Mouse (Mus musculus): Measurements from ENCODE around the gene Myoz1. TPM values are rescaled to one million over a fixed set of nuclear protein-coding genes. Genes with fewer than 3 reads are reported as not detected.

Myoz1 gene
- polyA plus RNA-seq, 1 experiment = 0.16 TPM

DNA sequence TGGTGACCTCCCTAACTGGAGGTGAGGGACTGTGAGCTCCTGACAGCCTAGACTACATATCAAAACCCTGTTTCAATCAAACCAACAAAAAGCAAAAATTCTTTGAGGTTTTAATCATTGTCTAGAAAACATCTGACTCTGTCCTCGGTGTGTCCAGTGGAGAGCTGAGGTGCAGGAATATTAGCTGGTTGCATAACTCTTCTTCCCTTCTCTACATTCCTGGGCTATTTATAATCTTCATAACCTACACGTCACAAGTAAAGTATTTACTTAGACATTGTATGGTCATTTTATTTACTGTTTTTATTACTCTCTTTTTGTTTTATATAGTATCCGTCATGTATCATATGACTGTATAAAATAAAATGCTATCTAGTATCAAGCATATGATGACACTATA is 46.8 kb downstream of the Myoz1 start:
- no peak for TF ChIP-seq POLR2A (IDR thresholded peaks at IDR 0.05; ENCODE audit: borderline replicate concordance, extremely low read depth, insufficient read depth, insufficient read length, poor library complexity, severe bottlenecking)
- TF ChIP-seq CTCF (IDR thresholded peaks at IDR 0.05; ENCODE audit: borderline replicate concordance, extremely low read depth, insufficient read depth, insufficient read length) = no peak

DNA sequence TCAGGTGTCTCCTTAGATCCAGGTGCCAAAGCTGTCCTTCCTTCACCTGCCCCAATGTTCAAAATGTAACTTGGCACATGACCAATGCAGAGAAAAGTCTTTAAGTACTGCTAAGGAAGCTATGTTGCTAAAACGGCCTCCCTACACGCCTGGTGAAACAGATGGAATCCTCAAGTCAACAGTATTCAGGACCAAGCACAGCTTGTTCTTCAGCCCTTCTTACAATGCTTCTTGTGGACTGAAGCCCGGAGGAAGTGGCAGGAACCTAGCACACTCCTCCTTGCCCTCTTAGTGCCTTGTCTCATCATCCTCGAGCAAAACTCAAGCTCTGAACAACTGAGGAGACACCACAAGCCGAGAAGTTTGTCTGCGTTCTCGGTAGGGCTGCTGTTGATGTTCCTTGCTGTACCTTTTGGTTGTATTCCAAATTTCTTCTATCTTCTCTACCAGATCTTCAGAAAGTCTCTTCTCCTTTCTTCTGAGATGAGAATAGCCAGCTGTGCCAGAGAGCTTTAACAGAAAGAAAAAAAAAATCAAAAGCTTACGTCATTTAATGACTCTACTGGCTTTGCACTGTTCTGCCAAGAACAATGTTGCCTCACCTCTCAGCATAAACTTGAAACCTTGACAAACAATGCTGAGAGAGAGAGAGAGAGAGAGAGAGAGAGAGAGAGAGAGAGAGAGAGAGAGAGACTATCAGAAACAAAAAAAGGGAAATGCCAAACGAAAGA is 48.8 kb downstream of the Myoz1 start:
- no peak for DNase-seq (ENCODE audit: low read depth)
- TF ChIP-seq POLR2A (IDR thresholded peaks at IDR 0.05; ENCODE audit: borderline replicate concordance, extremely low read depth, insufficient read depth, insufficient read length, poor library complexity, severe bottlenecking) (no peak), CTCF (IDR thresholded peaks at IDR 0.05; ENCODE audit: borderline replicate concordance, extremely low read depth, insufficient read depth, insufficient read length) (no peak)

More for the DNA sequence above, 46.8 kb downstream of the Myoz1 start:
- DNase-seq (ENCODE audit: low read depth) = no peak

DNA sequence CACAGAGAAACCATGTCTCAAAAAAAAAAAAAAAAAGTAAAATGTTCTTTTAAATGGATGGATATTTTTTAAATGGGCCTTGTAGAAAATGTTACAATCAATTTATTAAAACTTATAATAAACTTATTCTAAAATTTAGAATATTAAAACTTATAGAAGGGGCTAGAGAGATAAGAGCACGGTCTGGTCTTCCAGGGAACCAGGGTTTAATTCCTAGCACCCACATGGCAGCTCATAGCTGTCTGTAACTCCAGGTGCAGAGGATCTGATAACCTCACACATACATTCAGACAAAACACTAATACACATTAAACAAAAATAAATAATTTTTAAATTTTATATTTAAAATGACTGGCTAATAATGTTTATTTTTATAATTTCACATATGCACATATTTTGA is 55.1 kb downstream of the Myoz1 start:
- no peak for DNase-seq (ENCODE audit: low read depth)
- no peak for TF ChIP-seq CTCF (IDR thresholded peaks at IDR 0.05; ENCODE audit: borderline replicate concordance, extremely low read depth, insufficient read depth, insufficient read length)
- no peak for TF ChIP-seq POLR2A (IDR thresholded peaks at IDR 0.05; ENCODE audit: borderline replicate concordance, extremely low read depth, insufficient read depth, insufficient read length, poor library complexity, severe bottlenecking)

DNA sequence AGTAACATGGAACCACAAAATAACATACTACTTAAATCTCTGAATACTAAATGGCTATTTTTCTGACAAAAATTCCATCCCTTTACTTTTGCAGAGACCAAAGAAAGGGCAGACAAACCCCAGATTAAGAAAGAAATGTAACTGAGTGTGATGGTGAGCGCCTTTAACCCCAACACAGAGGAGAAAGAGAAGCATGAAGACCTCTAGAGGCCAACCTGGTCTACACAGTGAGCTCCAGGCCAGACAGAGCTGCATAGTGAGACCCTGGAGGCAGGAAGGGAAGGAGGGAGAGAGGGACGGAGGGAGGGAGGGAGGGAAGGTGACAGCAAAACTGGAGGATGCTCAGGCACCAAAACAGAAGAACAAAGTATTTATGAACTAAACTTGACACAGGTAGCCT is 56.1 kb downstream of the Myoz1 start:
- DNase-seq (ENCODE audit: low read depth) = no peak
- TF ChIP-seq POLR2A (IDR thresholded peaks at IDR 0.05; ENCODE audit: borderline replicate concordance, extremely low read depth, insufficient read depth, insufficient read length, poor library complexity, severe bottlenecking) (no peak), CTCF (IDR thresholded peaks at IDR 0.05; ENCODE audit: borderline replicate concordance, extremely low read depth, insufficient read depth, insufficient read length) (no peak)

DNA sequence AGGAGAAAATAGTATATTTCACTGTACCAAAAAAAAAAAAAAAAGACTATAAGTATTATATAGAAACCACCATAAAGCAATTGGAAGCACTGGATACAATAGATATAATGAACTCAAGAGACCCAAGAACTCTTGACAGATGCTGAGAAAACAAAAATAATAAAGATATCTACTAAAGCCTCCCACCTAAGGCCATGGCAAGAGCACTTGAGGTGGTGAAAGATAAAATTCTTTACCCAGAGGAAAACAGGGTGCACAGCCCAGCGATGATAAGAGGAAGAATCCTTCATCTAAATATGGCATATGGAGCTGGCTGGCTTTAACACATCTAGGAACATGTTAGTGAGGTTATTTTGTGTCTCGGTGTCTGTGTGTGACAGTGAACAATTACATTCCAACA is 56.8 kb downstream of the Myoz1 start:
- no peak for TF ChIP-seq CTCF (IDR thresholded peaks at IDR 0.05; ENCODE audit: borderline replicate concordance, extremely low read depth, insufficient read depth, insufficient read length)
- DNase-seq (ENCODE audit: low read depth) = no peak

Other genes starting within 250 kb of the Myoz1 start
- gene Cfap70, start 204.3 kb downstream of the Myoz1 start, polyA plus RNA-seq (2012; rRNA removed) = 0.69 and 1.2 TPM in 2 replicates
- 18.0 and 18.9 TPM in 2 replicates for gene Anxa7, start 176.4 kb downstream of the Myoz1 start, polyA plus RNA-seq (2012; rRNA removed)
- 1.5 and 2.4 TPM in 2 replicates for gene Mss51, start 159.6 kb downstream of the Myoz1 start, polyA plus RNA-seq (2012; rRNA removed)
- gene Ppp3cb, start 110.0 kb downstream of the Myoz1 start, polyA plus RNA-seq (2012; rRNA removed) = 114 and 141 TPM in 2 replicates
- gene Usp54, start 15.5 kb downstream of the Myoz1 start, polyA plus RNA-seq (2012; rRNA removed) = 25.1 and 30.3 TPM in 2 replicates
- gene Synpo2l, start 11.8 kb upstream of the Myoz1 start, polyA plus RNA-seq (2012; rRNA removed) = 0.23 and 0.27 TPM in 2 replicates
- 159 and 187 TPM in 2 replicates for gene Sec24c, start 17.8 kb upstream of the Myoz1 start, polyA plus RNA-seq (2012; rRNA removed)
- gene Fut11, start 38.4 kb upstream of the Myoz1 start, polyA plus RNA-seq (2012; rRNA removed) = 21.1 and 24.7 TPM in 2 replicates
- gene Chchd1, start 46.5 kb upstream of the Myoz1 start, polyA plus RNA-seq (2012; rRNA removed) = 95.3 and 112 TPM in 2 replicates
- 245 and 250 TPM in 2 replicates for gene Zswim8, start 51.0 kb upstream of the Myoz1 start, polyA plus RNA-seq (2012; rRNA removed)
- gene Ndst2, start 78.0 kb upstream of the Myoz1 start, polyA plus RNA-seq (2012; rRNA removed) = 33.3 and 38.6 TPM in 2 replicates
- gene Camk2g, start 137.5 kb upstream of the Myoz1 start, polyA plus RNA-seq (2012; rRNA removed) = 76.7 and 96.1 TPM in 2 replicates
- 0.98 and 1.8 TPM in 2 replicates for gene Plau, start 180.1 kb upstream of the Myoz1 start, polyA plus RNA-seq (2012; rRNA removed)